Mouse (Mus musculus): ENCODE measurements around the gene Nos3.

GRCm38 (mm10) chr5:24319776-24320466 lies 44.7 kb upstream of the Nos3 start:
- TF ChIP-seq TAL1 (conservative IDR thresholded peaks at IDR 0.05; ENCODE audit: low read depth, low read length) (no peak), CTCF (IDR thresholded peaks at IDR 0.05; ENCODE audit: low read depth, low read length) (no peak), POLR2AphosphoS5 (IDR thresholded peaks at IDR 0.05; ENCODE audit: insufficient replicate concordance, low read depth, low read length) (no peak), GATA1 (IDR thresholded peaks at IDR 0.05; ENCODE audit: borderline replicate concordance, low read length) (no peak)
